Comparison of ENCODE assay signal across 9 mouse cellular contexts in genomic region chr13:102625171-102625835, GRCm38 (mm10).
DNase-seq lines count a peak whose midpoint lies in the region; ATAC-seq lines count a peak whose summit lies in the region.
"Had no signal": no experiment of that assay in that cellular context is flagged by ENCODE, and none has a peak within 500 bp of the region (broad histone marks: within the 10 kb centered on the region; RNA-seq: fewer than 3 reads in every experiment).

No protein-coding gene starts in this region.

- no peak overlapping the region for H3K4me3 ChIP-seq in forebrain, embryonic 11.5 days (ENCODE audit: low read depth, low read length)
- H3K4me3 ChIP-seq in forebrain, embryonic 15.5 days, result no peak overlapping the region
- H3K4me3 ChIP-seq in neural tube, embryonic 13.5 days, result no peak overlapping the region

- no peak overlapping the region for H3K9ac ChIP-seq in forebrain, embryonic 11.5 days (ENCODE audit: low read length)
- H3K9ac ChIP-seq in forebrain, embryonic 15.5 days (replicated peaks), result no peak overlapping the region
- no peak overlapping the region for H3K9ac ChIP-seq in neural tube, embryonic 13.5 days

- no peaks in the 10 kb centered on the region for H3K27me3 ChIP-seq in forebrain, embryonic 11.5 days (ENCODE audit: control insufficient read depth, insufficient read depth, low read length)
- H3K27me3 ChIP-seq in forebrain, embryonic 15.5 days, result no peaks in the 10 kb centered on the region
- no peaks in the 10 kb centered on the region; the same call in 1 of the 2 replicates for H3K27me3 ChIP-seq in neural tube, embryonic 13.5 days
- H3K27me3 ChIP-seq: CH12.LX had no signal

- intact Hi-C loops in left cerebral cortex, postnatal 36 days (cut with DNase I), result no loop called here

- peak; percentile 60 for DNase-seq in forebrain, embryonic 11.5 days (ENCODE audit: low spot score)
- DNase-seq in cerebellum, postnatal 14 days, result peak; percentile 29 to 40
- DNase-seq in gonadal fat pad, adult 2 months (ENCODE audit: low read depth), result peak; percentile 81
- DNase-seq in kidney, adult 11 months, result peak; percentile 80
- DNase-seq in left cerebral cortex, postnatal 36 days (ENCODE audit: low spot score in 2 of 2), result peak; percentile 34 to 41
- DNase-seq in thymus, postnatal 25 days, result no peak

- no peak overlapping the region for H3K27ac ChIP-seq in forebrain, embryonic 11.5 days (ENCODE audit: low read depth, low read length)
- no peak overlapping the region for H3K27ac ChIP-seq in forebrain, embryonic 15.5 days (replicated peaks)
- H3K27ac ChIP-seq in neural tube, embryonic 13.5 days (replicated peaks), result peak overlapping the region; percentile 67

- H3K9me3 ChIP-seq in forebrain, embryonic 11.5 days (ENCODE audit: control insufficient read depth, low read length), result no peaks in the 10 kb centered on the region
- no peaks in the 10 kb centered on the region for H3K9me3 ChIP-seq in forebrain, embryonic 15.5 days
- no peaks in the 10 kb centered on the region for H3K9me3 ChIP-seq in neural tube, embryonic 13.5 days

- no peaks in the 10 kb centered on the region for H3K36me3 ChIP-seq in forebrain, embryonic 11.5 days (ENCODE audit: control insufficient read depth, insufficient read depth, low read length)
- H3K36me3 ChIP-seq in forebrain, embryonic 15.5 days, result no peaks in the 10 kb centered on the region
- no peaks in the 10 kb centered on the region for H3K36me3 ChIP-seq in neural tube, embryonic 13.5 days

- H3K4me2 ChIP-seq in forebrain, embryonic 11.5 days (ENCODE audit: low read depth, low read length, severe bottlenecking), result no peak overlapping the region
- no peak overlapping the region for H3K4me2 ChIP-seq in forebrain, embryonic 15.5 days (replicated peaks)
- H3K4me2 ChIP-seq in neural tube, embryonic 13.5 days, result no peak overlapping the region

- 75% methylated on average over 8 of the region's 8 CpGs for WGBS in forebrain, embryonic 11.5 days
- 83% methylated on average over 8 of the region's 8 CpGs for WGBS in forebrain, embryonic 15.5 days
- WGBS in neural tube, embryonic 13.5 days, result 58% methylated on average over 8 of the region's 8 CpGs

- H3K4me1 ChIP-seq in forebrain, embryonic 11.5 days (replicated peaks; ENCODE audit: control insufficient read depth, insufficient read depth, low read length), result no peaks in the 10 kb centered on the region
- peaks cover 3% of the 10 kb centered on the region; the same call in 1 of the 2 replicates for H3K4me1 ChIP-seq in forebrain, embryonic 15.5 days
- H3K4me1 ChIP-seq in neural tube, embryonic 13.5 days (replicated peaks), result peaks cover 23% of the 10 kb centered on the region

- no peak for ATAC-seq in forebrain, embryonic 11.5 days (replicated peaks; ENCODE audit: low FRiP score)
- no peak for ATAC-seq in forebrain, embryonic 15.5 days (replicated peaks)
- peak; percentile 61 for ATAC-seq in neural tube, embryonic 13.5 days (ENCODE audit: low read depth)
